Mouse (Mus musculus) lung, postnatal 0 days (tissue): Measurements from ENCODE around the gene Brk1. TPM values are rescaled to one million over a fixed set of nuclear protein-coding genes. Genes with fewer than 3 reads are reported as not detected.
A peak's percentile ranks its signal among the peaks of the same experiment; 100 is the strongest.

Experiments used
- ATAC-seq: fragments of 200-750 bp; cut with Nextera tagmentation; 2 replicates; pipeline ENCODE4 v1.8.0; 2017; ENCODE audit warnings: moderate library complexity
- DNase-seq: peaks from one replicate; pipeline ENCODE4 v3.0.0-alpha.2; 2016; ENCODE audit warnings: low spot score
- H3K27ac ChIP-seq: fragments of 300-500 bp; sonication (generic); 2 replicates; pipeline ENCODE4 v1.5.1; 2014; ENCODE audit warnings: antibody characterized with exemption, mild to moderate bottlenecking, low read length, mixed read lengths
- H3K27me3 ChIP-seq: fragments of 300-500 bp; sonication (generic); replicated peaks from 2 replicates; pipeline ENCODE4 v1.6.1; 2014; ENCODE audit warnings: low read length, mixed read lengths; ENCODE audit not compliant: insufficient read depth
- H3K36me3 ChIP-seq: fragments of 300-500 bp; sonication (generic); 2 replicates; pipeline ENCODE4 v1.6.1; 2014; ENCODE audit warnings: low read length, mixed read lengths; ENCODE audit not compliant: insufficient read depth
- H3K4me1 ChIP-seq: fragments of 300-500 bp; sonication (generic); 2 replicates; pipeline ENCODE4 v1.6.1; 2014; ENCODE audit warnings: antibody characterized with exemption, low read depth, low read length, mixed read lengths; ENCODE audit not compliant: insufficient read depth
- H3K4me2 ChIP-seq: fragments of 300-500 bp; sonication (generic); replicated peaks from 2 replicates; pipeline ENCODE4 v1.6.1; 2014; ENCODE audit warnings: low read depth, mild to moderate bottlenecking, low read length, moderate library complexity, mixed read lengths
- H3K4me3 ChIP-seq: fragments of 300-500 bp; sonication (generic); 2 replicates; pipeline ENCODE4 v1.5.1; 2014; ENCODE audit warnings: low read depth, low read length
- H3K9ac ChIP-seq: fragments of 300-500 bp; sonication (generic); replicated peaks from 2 replicates; pipeline ENCODE4 v1.6.1; 2014; ENCODE audit warnings: low read depth, mild to moderate bottlenecking
- H3K9me3 ChIP-seq: fragments of 300-500 bp; sonication (generic); 2 replicates; pipeline ENCODE4 v1.6.1; 2016; ENCODE audit warnings: low read length, mixed read lengths
- CTCF ChIP-seq: IDR thresholded peaks from 2 replicates; pipeline ENCODE4 v1.5.1; 2016; ENCODE audit warnings: antibody characterized with exemption, mild to moderate bottlenecking
- EP300 ChIP-seq: IDR thresholded peaks from 2 replicates; pipeline ENCODE4 v1.6.1; 2016; ENCODE audit warnings: antibody characterized with exemption, mild to moderate bottlenecking, control low read depth
- WGBS: fragments of 180-500 bp; shearing (Covaris S2); extraction: QIAGEN DNeasy Blood & Tissue Kit; methylation state at CpG from one replicate; pipeline ENCODE4 v1.1.7; 2014; 5-methylcytosine and 5-hydroxymethylcytosine counted together
- polyA plus RNA-seq: library from polyadenylated mRNA; unstranded; fragments of >200 nt; fragmentation: Nextera tagmentation; extraction: Ambion mirVana; gene quantifications from 2 replicates; pipeline ENCODE4 v1.2.1, GENCODE M21; 2015

The Brk1 gene
- polyA plus RNA-seq, 1 experiment from 2014 or later, result 225 TPM

GRCm38 (mm10) chr6:113630322-113630721 is 25.8 kb downstream of the Brk1 start:
- no peak for TF ChIP-seq CTCF
- TF ChIP-seq EP300, result no peak
- no peak for DNase-seq
- Histone ChIP-seq H3K4me1 (no peaks in the 10 kb centered on the region; the same call in 1 of the 2 replicates), H3K27me3 (no peaks in the 10 kb centered on the region), H3K9ac (no peak overlapping the region), H3K4me2 (no peak overlapping the region), H3K36me3 (peaks cover 13% of the 10 kb centered on the region), H3K9me3 (no peaks in the 10 kb centered on the region), H3K27ac (no peak overlapping the region), H3K4me3 (no peak overlapping the region)
- ATAC-seq, result no peak
- 74% methylated on average over 5 of the region's 5 CpGs for WGBS

GRCm38 (mm10) chr6:113632863-113633262 is 28.3 kb downstream of the Brk1 start:
- no peak overlapping the region for H3K27ac ChIP-seq
- no peaks in the 10 kb centered on the region for H3K4me1 ChIP-seq
- H3K4me3 ChIP-seq, result no peak overlapping the region
- peaks cover 9% of the 10 kb centered on the region for H3K36me3 ChIP-seq
- ATAC-seq (no peak), DNase-seq (no peak)
- 86% methylated on average over 4 of the region's 4 CpGs for WGBS
- H3K4me2 ChIP-seq, result no peak overlapping the region
- H3K9ac ChIP-seq, result no peak overlapping the region
- H3K27me3 ChIP-seq, result no peaks in the 10 kb centered on the region
- no peaks in the 10 kb centered on the region for H3K9me3 ChIP-seq
- TF ChIP-seq EP300, result no peak

GRCm38 (mm10) chr6:113638302-113639040 is 33.9 kb downstream of the Brk1 start, which contains the start of gene Irak2:
Gene Irak2, plus strand, starts transcription at chr6:113638467.
- Histone ChIP-seq H3K4me1 (no peaks in the 10 kb centered on the region), H3K27me3 (no peaks in the 10 kb centered on the region), H3K4me2 (peak within 1 kb of the TSS; percentile 74), H3K9ac (peak within 1 kb of the TSS; percentile 54), H3K9me3 (no peaks in the 10 kb centered on the region), H3K27ac (peak within 1 kb of the TSS; percentile 38; the same call in 1 of the 2 replicates), H3K4me3 (peak within 1 kb of the TSS; percentile 57), H3K36me3 (no peaks in the 10 kb centered on the region)
- TF ChIP-seq CTCF (peak; percentile 100), EP300 (no peak)
- peak; percentile 97 for DNase-seq
- ATAC-seq, result peak; percentile 98
- WGBS, result 7% methylated on average over 37 of the region's 37 CpGs

GRCm38 (mm10) chr6:113639201-113639600 is 34.6 kb downstream of the Brk1 start:
- H3K4me2 ChIP-seq, result peak overlapping the region; percentile 74; the same call in 1 of the 2 replicates
- no peak overlapping the region for H3K9ac ChIP-seq
- DNase-seq (no peak), ATAC-seq (no peak)
- no peaks in the 10 kb centered on the region for H3K36me3 ChIP-seq
- TF ChIP-seq EP300, result no peak
- no peak for TF ChIP-seq CTCF
- H3K4me3 ChIP-seq, result no peak overlapping the region
- H3K9me3 ChIP-seq, result no peaks in the 10 kb centered on the region
- no peaks in the 10 kb centered on the region for H3K4me1 ChIP-seq
- WGBS, result 70% methylated on average over 4 of the region's 4 CpGs
- no peak overlapping the region for H3K27ac ChIP-seq
- no peaks in the 10 kb centered on the region for H3K27me3 ChIP-seq

GRCm38 (mm10) chr6:113642605-113643004 is 38.0 kb downstream of the Brk1 start:
- ATAC-seq (no peak), DNase-seq (no peak)
- H3K4me3 ChIP-seq, result no peak overlapping the region
- no peaks in the 10 kb centered on the region for H3K36me3 ChIP-seq
- no peak for TF ChIP-seq EP300
- TF ChIP-seq CTCF, result no peak
- no peaks in the 10 kb centered on the region for H3K27me3 ChIP-seq
- H3K4me2 ChIP-seq, result no peak overlapping the region
- H3K9me3 ChIP-seq, result no peaks in the 10 kb centered on the region
- WGBS, result 71% methylated on average over 8 of the region's 8 CpGs
- no peak overlapping the region for H3K9ac ChIP-seq
- H3K27ac ChIP-seq, result no peak overlapping the region
- H3K4me1 ChIP-seq, result no peaks in the 10 kb centered on the region

- WGBS, result 79% methylated on average over 4 of the region's 4 CpGs
- Histone ChIP-seq H3K36me3 (no peaks in the 10 kb centered on the region), H3K4me1 (no peaks in the 10 kb centered on the region), H3K4me3 (no peak overlapping the region), H3K4me2 (no peak overlapping the region), H3K9ac (no peak overlapping the region), H3K9me3 (no peaks in the 10 kb centered on the region), H3K27me3 (no peaks in the 10 kb centered on the region), H3K27ac (no peak overlapping the region)
- DNase-seq, result no peak
- TF ChIP-seq EP300 (no peak), CTCF (no peak)
- no peak for ATAC-seq
Observed at GRCm38 (mm10) chr6:113643021-113643420, 38.4 kb downstream of the Brk1 start.
